Mouse (Mus musculus): ENCODE measurements around the gene Car2.

DNA sequence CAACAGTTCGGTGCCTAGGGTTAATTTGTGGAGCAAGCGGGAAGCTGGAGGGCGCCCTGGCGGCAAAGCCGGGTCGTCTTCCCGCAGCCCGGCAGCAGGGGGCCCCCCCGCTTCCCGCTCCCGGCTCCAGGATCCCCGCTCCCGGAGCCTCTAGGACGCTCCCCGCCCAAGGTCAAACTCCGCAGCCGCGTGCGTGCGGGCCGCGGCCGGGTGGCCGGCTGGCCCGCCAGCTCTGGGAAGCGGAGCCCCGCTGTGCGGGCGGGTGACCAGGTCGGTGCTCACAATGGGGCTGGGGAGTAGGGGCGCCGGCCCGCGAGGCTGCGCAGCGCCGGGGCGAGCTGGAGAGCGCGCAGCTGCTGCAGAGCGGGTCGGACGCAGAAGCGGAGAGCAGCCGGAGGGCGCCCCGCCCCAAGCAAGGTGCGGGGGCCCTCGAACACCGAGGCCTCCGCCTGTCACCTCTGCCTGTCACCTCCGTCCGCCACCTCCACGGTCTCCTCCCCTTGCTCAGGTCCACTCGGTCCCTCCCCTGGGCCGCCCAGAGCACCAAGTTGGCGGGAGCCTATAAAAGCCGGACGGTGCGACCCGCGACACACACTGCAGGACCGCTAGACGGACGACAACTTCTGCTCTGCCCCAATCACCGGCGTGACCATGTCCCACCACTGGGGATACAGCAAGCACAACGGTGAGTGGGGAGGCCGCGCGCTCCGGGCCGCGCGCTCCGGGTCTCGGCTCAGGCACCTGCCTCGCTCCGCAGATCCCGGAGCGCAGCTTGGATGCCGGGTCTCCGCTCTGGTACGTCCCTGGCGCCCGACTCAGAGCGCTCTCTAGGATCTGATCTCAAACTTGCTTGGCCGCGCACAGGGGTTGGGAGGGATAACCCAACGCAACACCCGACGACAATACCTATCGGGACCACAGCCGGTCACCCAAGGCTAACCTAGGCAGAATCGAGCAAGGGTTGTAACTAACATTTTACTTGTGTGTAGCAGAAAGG, at the start of gene Car2:
- TF ChIP-seq CTCF (IDR thresholded peaks at IDR 0.05; ENCODE audit: extremely low read depth, insufficient read depth, low read length) (peak; percentile 15; the same call in 1 of the 2 replicates), POLR2A (IDR thresholded peaks at IDR 0.05; ENCODE audit: extremely low read depth, insufficient read depth, low read length) (peak; percentile 59)

Measured in cortical plate, adult 2 months (tissue).